Comparison of ENCODE assay signal across 19 mouse cellular contexts in genomic region chr14:79123466-79123865, GRCm38 (mm10).
A peak's percentile ranks its signal among the peaks of the same experiment; 100 is the strongest.
DNase-seq lines count a peak whose midpoint lies in the region; ATAC-seq and TF ChIP-seq lines count a peak whose summit lies in the region.
"Had no signal": no experiment of that assay in that cellular context is flagged by ENCODE, and none has a peak within 500 bp of the region (broad histone marks: within the 10 kb centered on the region; RNA-seq: fewer than 3 reads in every experiment).

No protein-coding gene starts in this region.

- no peak overlapping the region for H3K9ac ChIP-seq in embryonic facial prominence, embryonic 14.5 days (ENCODE audit: low read depth, low read length)
- no peak overlapping the region for H3K9ac ChIP-seq in midbrain, embryonic 14.5 days (replicated peaks; ENCODE audit: low read length)
- no peak overlapping the region for H3K9ac ChIP-seq in intestine, postnatal 0 days (ENCODE audit: low read depth, low read length)
- H3K9ac ChIP-seq: forebrain, postnatal 0 days; liver, embryonic 15.5 days had no signal

- no peaks in the 10 kb centered on the region for H3K4me1 ChIP-seq in embryonic facial prominence, embryonic 14.5 days (ENCODE audit: control insufficient read depth, insufficient read depth, low read length)
- no peaks in the 10 kb centered on the region for H3K4me1 ChIP-seq in embryonic facial prominence, embryonic 10.5 days
- no peaks in the 10 kb centered on the region for H3K4me1 ChIP-seq in midbrain, embryonic 14.5 days (ENCODE audit: control insufficient read depth, insufficient read depth, low read length)
- H3K4me1 ChIP-seq in intestine, postnatal 0 days (replicated peaks; ENCODE audit: control insufficient read depth, insufficient read depth, low read length): no peaks in the 10 kb centered on the region
- H3K4me1 ChIP-seq: liver, embryonic 15.5 days had no signal

- TF ChIP-seq CTCF in intestine, postnatal 0 days (IDR thresholded peaks at IDR 0.05; ENCODE audit: low read depth): no peak

- H3K4me3 ChIP-seq in embryonic facial prominence, embryonic 14.5 days (ENCODE audit: low read depth, low read length): no peak overlapping the region
- no peak overlapping the region for H3K4me3 ChIP-seq in embryonic facial prominence, embryonic 10.5 days
- H3K4me3 ChIP-seq in midbrain, embryonic 14.5 days (replicated peaks; ENCODE audit: low read depth, low read length): no peak overlapping the region
- H3K4me3 ChIP-seq in intestine, postnatal 0 days (ENCODE audit: low read depth, low read length): no peak overlapping the region
- H3K4me3 ChIP-seq: forebrain, embryonic 10.5 days; liver, embryonic 15.5 days had no signal

- no peaks in the 10 kb centered on the region for H3K27me3 ChIP-seq in embryonic facial prominence, embryonic 14.5 days (replicated peaks; ENCODE audit: control insufficient read depth, insufficient read depth, low read length)
- no peaks in the 10 kb centered on the region for H3K27me3 ChIP-seq in embryonic facial prominence, embryonic 10.5 days (replicated peaks; ENCODE audit: low read depth, poor library complexity, severe bottlenecking)
- no peaks in the 10 kb centered on the region for H3K27me3 ChIP-seq in midbrain, embryonic 14.5 days (ENCODE audit: control insufficient read depth, insufficient read depth, low read length)
- H3K27me3 ChIP-seq in intestine, postnatal 0 days (replicated peaks; ENCODE audit: control insufficient read depth, insufficient read depth, low read length): no peaks in the 10 kb centered on the region
- H3K27me3 ChIP-seq: liver, embryonic 15.5 days had no signal

- H3K9me3 ChIP-seq in embryonic facial prominence, embryonic 14.5 days (ENCODE audit: control insufficient read depth, low read length): no peaks in the 10 kb centered on the region
- no peaks in the 10 kb centered on the region for H3K9me3 ChIP-seq in embryonic facial prominence, embryonic 10.5 days
- no peaks in the 10 kb centered on the region for H3K9me3 ChIP-seq in midbrain, embryonic 14.5 days (ENCODE audit: control insufficient read depth, low read length)
- no peaks in the 10 kb centered on the region for H3K9me3 ChIP-seq in intestine, postnatal 0 days (ENCODE audit: control insufficient read depth)
- H3K9me3 ChIP-seq: forebrain, embryonic 10.5 days; liver, embryonic 15.5 days had no signal

- H3K36me3 ChIP-seq in embryonic facial prominence, embryonic 14.5 days (ENCODE audit: control insufficient read depth, insufficient read depth, low read length): no peaks in the 10 kb centered on the region
- H3K36me3 ChIP-seq in embryonic facial prominence, embryonic 10.5 days (replicated peaks): no peaks in the 10 kb centered on the region
- H3K36me3 ChIP-seq in midbrain, embryonic 14.5 days (ENCODE audit: control insufficient read depth, insufficient read depth, low read length): no peaks in the 10 kb centered on the region
- H3K36me3 ChIP-seq in intestine, postnatal 0 days (ENCODE audit: control insufficient read depth, insufficient read depth): no peaks in the 10 kb centered on the region; the same call in 1 of the 2 replicates
- H3K36me3 ChIP-seq: forebrain, embryonic 10.5 days; liver, embryonic 15.5 days had no signal

- no peak overlapping the region; the same call in 1 of the 2 replicates for H3K27ac ChIP-seq in embryonic facial prominence, embryonic 14.5 days (replicated peaks; ENCODE audit: low read depth, low read length)
- H3K27ac ChIP-seq in embryonic facial prominence, embryonic 10.5 days (replicated peaks): no peak overlapping the region
- H3K27ac ChIP-seq in midbrain, embryonic 14.5 days (replicated peaks; ENCODE audit: low read depth, low read length): no peak overlapping the region
- no peak overlapping the region for H3K27ac ChIP-seq in intestine, postnatal 0 days (ENCODE audit: low read depth, low read length)
- H3K27ac ChIP-seq: forebrain, embryonic 10.5 days; liver, embryonic 15.5 days had no signal

- DNase-seq in embryonic facial prominence, embryonic 14.5 days (ENCODE audit: low spot score): peak; percentile 26
- no peak for DNase-seq in embryonic facial prominence, embryonic 10.5 days (ENCODE audit: low spot score)
- DNase-seq in 3134 (ENCODE audit: extremely low read depth, insufficient read length, low spot score): peak; percentile 9
- DNase-seq in Muller cell, postnatal 12 days (ENCODE audit: inconsistent ontology term): peak; percentile 25
- no peak for DNase-seq in midbrain, embryonic 14.5 days
- DNase-seq in adrenal gland, postnatal 25 days: no peak
- DNase-seq: cerebellum, postnatal 10 days; forebrain, postnatal 0 days; gastrocnemius, postnatal 36 days; heart, postnatal 14 days; kidney, postnatal 10 days; lung, postnatal 10 days had no signal

- no peak for ATAC-seq in embryonic facial prominence, embryonic 14.5 days (ENCODE audit: low read depth)
- ATAC-seq in hematopoietic stem cell, adult 5-6 weeks (replicated peaks in 1 of 2; ENCODE audit: insufficient read depth in 1 of 2, low FRiP score in 2 of 2, low TSS enrichment in 1 of 2, low read depth in 1 of 2, poor library complexity in 2 of 2, severe bottlenecking in 2 of 2): peak; percentile 79 to 89
- no peak for ATAC-seq in midbrain, embryonic 14.5 days (ENCODE audit: low FRiP score, low TSS enrichment)
- ATAC-seq in intestine, postnatal 0 days: no peak
- ATAC-seq: forebrain, postnatal 0 days; hindbrain, embryonic 16.5 days; intestine, embryonic 16.5 days had no signal

- no peak overlapping the region for H3K4me2 ChIP-seq in embryonic facial prominence, embryonic 14.5 days (ENCODE audit: low read depth, low read length)
- H3K4me2 ChIP-seq in midbrain, embryonic 14.5 days (ENCODE audit: low read length): no peak overlapping the region
- no peak overlapping the region for H3K4me2 ChIP-seq in intestine, postnatal 0 days (replicated peaks; ENCODE audit: low read depth)
- H3K4me2 ChIP-seq: heart, embryonic 11.5 days; liver, embryonic 15.5 days had no signal

- 73% methylated on average over 8 of the region's 8 CpGs for WGBS in embryonic facial prominence, embryonic 14.5 days
- WGBS in embryonic facial prominence, embryonic 10.5 days: 84% methylated on average over 8 of the region's 8 CpGs
- WGBS in midbrain, embryonic 14.5 days: 87% methylated on average over 8 of the region's 8 CpGs
- 83% methylated on average over 8 of the region's 8 CpGs for WGBS in intestine, postnatal 0 days

Comparison
In these comparisons a context has a peak if more than half of its experiments do, and no peak if none do; other contexts are left out.
1. DNase-seq: peak in embryonic facial prominence, embryonic 14.5 days (single experiment), 3134 (single experiment) and Muller cell, postnatal 12 days (single experiment); none in embryonic facial prominence, embryonic 10.5 days (single experiment), midbrain, embryonic 14.5 days (single experiment) and adrenal gland, postnatal 25 days (single experiment).
2. ATAC-seq: peak in hematopoietic stem cell, adult 5-6 weeks (2 of 2); none in embryonic facial prominence, embryonic 14.5 days (single experiment), midbrain, embryonic 14.5 days (single experiment) and intestine, postnatal 0 days (single experiment).